Mouse (Mus musculus) CD8-positive naive resting alpha-beta T cell, adult 57 days (primary cell): ENCODE data around the gene Tcl1b4. TPM values are rescaled to one million over a fixed set of nuclear protein-coding genes. Genes with fewer than 3 reads are reported as not detected.

Source experiments
- total RNA-seq: library from RNA; stranded (reverse); gene quantifications from one replicate; pipeline ENCODE4 v1.2.4, GENCODE M21; 2023

Tcl1b4 gene
- not detected for total RNA-seq

GRCm38 (mm10) chr12:105201657-105202056 lies at the start of gene Tcl1b4:
Gene Tcl1b4, plus strand, starts transcription at chr12:105201957.

GRCm38 (mm10) chr12:105159390-105159789 lies 42.4 kb upstream of the Tcl1b4 start, which contains the start of gene Tcl1b1:
Gene Tcl1b1, plus strand, starts transcription at chr12:105159690.

GRCm38 (mm10) chr12:105176044-105176443 lies 25.7 kb upstream of the Tcl1b4 start, which contains the start of gene Tcl1b5:
Gene Tcl1b5, plus strand, starts transcription at chr12:105176344.

GRCm38 (mm10) chr12:105190743-105191142 lies 11.0 kb upstream of the Tcl1b4 start, which contains the start of gene Tcl1b3:
Gene Tcl1b3, plus strand, starts transcription at chr12:105191043.

GRCm38 (mm10) chr12:105222601-105223319 lies 21.0 kb downstream of the Tcl1b4 start, which contains the start of gene Tcl1:
Gene Tcl1, minus strand, starts transcription at chr12:105222793.

Other genes starting within 250 kb of the Tcl1b4 start
- 9.7 TPM for gene Syne3, start 192.1 kb upstream of the Tcl1b4 start, total RNA-seq
- gene Glrx5, start 169.3 kb upstream of the Tcl1b4 start, total RNA-seq, result 29.2 TPM
- gene Tcl1b2, start 55.9 kb upstream of the Tcl1b4 start, total RNA-seq, result not detected
- not detected for gene Tcl1b1, start 42.3 kb upstream of the Tcl1b4 start, total RNA-seq
- not detected for gene Tcl1b5, start 25.6 kb upstream of the Tcl1b4 start, total RNA-seq
- not detected for gene Tcl1b3, start 10.9 kb upstream of the Tcl1b4 start, total RNA-seq
- gene Tcl1, start 20.8 kb downstream of the Tcl1b4 start, total RNA-seq, result not detected
- not detected for gene Tunar, start 131.9 kb downstream of the Tcl1b4 start, total RNA-seq